Mouse (Mus musculus) brain, embryonic 14.5 days (tissue): ENCODE measurements at regions not wholly inside any gene's neighbourhood (a gene's known extent, or its start where the extent isn't known, plus 50 kb on each side); places are given as distances from the start of the nearest gene placed in this dataset.

Experiments
- CTCF ChIP-seq: fragments of 200-500 bp; IDR thresholded peaks from 2 replicates; pipeline ENCODE4 v1.5.1; 2012; ENCODE audit warnings: inconsistent platforms, mild to moderate bottlenecking, moderate library complexity, borderline replicate concordance; ENCODE audit not compliant: insufficient read depth, insufficient read length; ENCODE audit errors: extremely low read depth
- POLR2A ChIP-seq: fragments of 200-500 bp; IDR thresholded peaks from 2 replicates; pipeline ENCODE4 v1.6.1; 2012; ENCODE audit warnings: mild to moderate bottlenecking, inconsistent platforms, borderline replicate concordance; ENCODE audit not compliant: poor library complexity, insufficient read depth, insufficient read length, severe bottlenecking; ENCODE audit errors: extremely low read depth

- TF ChIP-seq POLR2A (no peak), CTCF (no peak)
Observed at GRCm38 (mm10) chr17:60951464-60951863, 1929.7 kb downstream of the Efna5 start.
